Mouse (Mus musculus) myocyte (in vitro differentiated cells): Measurements from ENCODE around the gene Snx1. TPM values are rescaled to one million over a fixed set of nuclear protein-coding genes. Genes with fewer than 3 reads are reported as not detected.

Experiments
- H3K27me3 ChIP-seq: one replicate; pipeline ENCODE4 v1.6.1; 2011; ENCODE audit not compliant: control insufficient read depth, insufficient read depth, insufficient read length
- H3K36me3 ChIP-seq: one replicate; pipeline ENCODE4 v1.6.1; 2011; ENCODE audit not compliant: control insufficient read depth, insufficient read depth
- H3K4me2 ChIP-seq: one replicate; pipeline ENCODE4 v1.6.1; 2011; ENCODE audit warnings: low read depth, control low read depth
- H3K4me3 ChIP-seq: one replicate; pipeline ENCODE4 v1.5.1; 2011; ENCODE audit warnings: mild to moderate bottlenecking, control low read depth, moderate library complexity
- H3K79me2 ChIP-seq: one replicate; pipeline ENCODE4 v1.6.1; 2011; ENCODE audit not compliant: control insufficient read depth, insufficient read depth
- H3ac ChIP-seq: one replicate; pipeline ENCODE4 v1.6.1; 2011; ENCODE audit not compliant: control insufficient read depth, insufficient read length
- CEBPB ChIP-seq: IDR thresholded peaks from 2 replicates; pipeline ENCODE4 v1.6.1; 2011; ENCODE audit warnings: mild to moderate bottlenecking, moderate library complexity; ENCODE audit not compliant: poor library complexity, insufficient read depth, severe bottlenecking
- E2F4 ChIP-seq: IDR thresholded peaks from one replicate; pipeline ENCODE4 v1.6.1; 2011; ENCODE audit warnings: mild to moderate bottlenecking, control low read depth, moderate library complexity; ENCODE audit not compliant: insufficient read depth
- MAX ChIP-seq: IDR thresholded peaks from one replicate; pipeline ENCODE4 v1.6.1; 2011; ENCODE audit warnings: low read depth, mild to moderate bottlenecking, control low read depth
- MYOD1 ChIP-seq, 3 experiments: IDR thresholded peaks; one replicate each; pipeline ENCODE4 v1.6.1; 2011; ENCODE audit warnings: control low read depth in 2 of 3, low read depth in 2 of 3, mild to moderate bottlenecking in 2 of 3, moderate library complexity in 1 of 3; ENCODE audit not compliant: insufficient read length in 2 of 3, control insufficient read depth in 1 of 3
- MYOG ChIP-seq, 3 experiments: IDR thresholded peaks; one replicate each; pipeline ENCODE4 v1.6.1; 2011; ENCODE audit warnings: control low read depth in 2 of 3, low read depth in 2 of 3, mild to moderate bottlenecking in 2 of 3; ENCODE audit not compliant: insufficient read length in 2 of 3, control insufficient read depth in 1 of 3, insufficient read depth in 1 of 3
- POLR2A ChIP-seq: IDR thresholded peaks from one replicate; pipeline ENCODE4 v1.6.1; 2011; ENCODE audit warnings: low read depth, mild to moderate bottlenecking, control low read depth, moderate library complexity; ENCODE audit not compliant: insufficient read length
- POLR2AphosphoS2 ChIP-seq: IDR thresholded peaks from one replicate; pipeline ENCODE4 v1.6.1; 2011; ENCODE audit warnings: low read depth, control low read depth; ENCODE audit not compliant: insufficient read length
- REST ChIP-seq: IDR thresholded peaks from one replicate; pipeline ENCODE4 v1.6.1; 2011; ENCODE audit warnings: mild to moderate bottlenecking, control low read depth, moderate library complexity; ENCODE audit not compliant: insufficient read depth, insufficient read length
- SRF ChIP-seq: IDR thresholded peaks from one replicate; pipeline ENCODE4 v1.6.1; 2011; ENCODE audit warnings: low read depth; ENCODE audit not compliant: control insufficient read depth, insufficient read length
- TCF12 ChIP-seq: IDR thresholded peaks from one replicate; pipeline ENCODE4 v1.6.1; 2011; ENCODE audit warnings: mild to moderate bottlenecking, control low read depth; ENCODE audit not compliant: poor library complexity, insufficient read depth, severe bottlenecking
- TCF3 ChIP-seq: IDR thresholded peaks from one replicate; pipeline ENCODE4 v1.6.1; 2011; ENCODE audit warnings: low read depth, control low read depth; ENCODE audit not compliant: insufficient read length
- USF1 ChIP-seq: IDR thresholded peaks from one replicate; pipeline ENCODE4 v1.6.1; 2011; ENCODE audit warnings: low read depth, mild to moderate bottlenecking, control low read depth, moderate library complexity
- polyA plus RNA-seq: library from polyadenylated mRNA; unstranded; fragments of >200 nt; fragmentation: generic; extraction: Trizol; gene quantifications from one replicate; pipeline ENCODE4 v1.2.1, GENCODE M21; 2012; ENCODE audit warnings: missing spikeins

Gene Snx1
- polyA plus RNA-seq, 1 experiment = 82.9 TPM

- H3K79me2 ChIP-seq = peaks cover 68% of the 10 kb centered on the region
- TF ChIP-seq MAX (no peak), E2F4 (no peak), MYOG (IDR thresholded peaks at IDR 0.05; ENCODE audit: control insufficient read depth in 1 of 3, insufficient read depth in 1 of 3, insufficient read length in 2 of 3, low read depth in 2 of 3) (peak in 1 of 3 experiments; percentile 17), SRF (no peak), TCF3 (no peak), USF1 (no peak), CEBPB (no peak), TCF12 (no peak), MYOD1 (IDR thresholded peaks at IDR 0.05; ENCODE audit: control insufficient read depth in 1 of 3, insufficient read length in 2 of 3, low read depth in 2 of 3) (peak; percentile 78 to 86 (median 81)), REST (no peak), POLR2A (no peak), POLR2AphosphoS2 (no peak)
- H3ac ChIP-seq = no peak overlapping the region
- H3K4me3 ChIP-seq = no peak overlapping the region
- H3K36me3 ChIP-seq = no peaks in the 10 kb centered on the region
- peak overlapping the region; percentile 79 for H3K4me2 ChIP-seq
- H3K27me3 ChIP-seq = no peaks in the 10 kb centered on the region
Observed at GRCm38 (mm10) chr9:66121421-66121820, 5.0 kb downstream of the Snx1 start.

GRCm38 (mm10) chr9:66120945-66121344 lies 5.4 kb downstream of the Snx1 start:
- TF ChIP-seq E2F4 = no peak
- TF ChIP-seq POLR2A = no peak
- TF ChIP-seq TCF12 = no peak
- no peak for TF ChIP-seq CEBPB
- no peak for TF ChIP-seq MAX
- no peak for TF ChIP-seq MYOG (IDR thresholded peaks at IDR 0.05; ENCODE audit: control insufficient read depth in 1 of 3, insufficient read depth in 1 of 3, insufficient read length in 2 of 3, low read depth in 2 of 3)
- no peak for TF ChIP-seq POLR2AphosphoS2
- TF ChIP-seq REST = no peak
- no peak for TF ChIP-seq TCF3
- TF ChIP-seq USF1 = no peak
- Histone ChIP-seq H3K79me2 (peaks cover 72% of the 10 kb centered on the region), H3K27me3 (no peaks in the 10 kb centered on the region), H3K36me3 (no peaks in the 10 kb centered on the region), H3ac (no peak overlapping the region), H3K4me2 (peak overlapping the region; percentile 79), H3K4me3 (no peak overlapping the region)

- peak overlapping the region; percentile 79 for H3K4me2 ChIP-seq
- H3K4me3 ChIP-seq = no peak overlapping the region
- peaks cover 2% of the 10 kb centered on the region for H3K36me3 ChIP-seq
- no peaks in the 10 kb centered on the region for H3K27me3 ChIP-seq
- peaks cover 79% of the 10 kb centered on the region for H3K79me2 ChIP-seq
- TF ChIP-seq SRF = no peak
- H3ac ChIP-seq = no peak overlapping the region
Observed at GRCm38 (mm10) chr9:66120106-66120505, 6.3 kb downstream of the Snx1 start.

- H3ac ChIP-seq = no peak overlapping the region
- no peak overlapping the region for H3K4me3 ChIP-seq
- H3K4me2 ChIP-seq = no peak overlapping the region
- H3K79me2 ChIP-seq = peaks cover 86% of the 10 kb centered on the region
- no peaks in the 10 kb centered on the region for H3K27me3 ChIP-seq
- TF ChIP-seq SRF = no peak
- no peak for TF ChIP-seq MYOG (IDR thresholded peaks at IDR 0.05; ENCODE audit: control insufficient read depth in 1 of 3, insufficient read depth in 1 of 3, insufficient read length in 2 of 3, low read depth in 2 of 3)
- no peak for TF ChIP-seq MYOD1 (IDR thresholded peaks at IDR 0.05; ENCODE audit: control insufficient read depth in 1 of 3, insufficient read length in 2 of 3, low read depth in 2 of 3)
- no peak for TF ChIP-seq TCF12
- no peak for TF ChIP-seq REST
- TF ChIP-seq POLR2AphosphoS2 = no peak
- no peak for TF ChIP-seq CEBPB
- TF ChIP-seq E2F4 = no peak
- TF ChIP-seq TCF3 = no peak
- no peak for TF ChIP-seq USF1
- TF ChIP-seq MAX = no peak
- TF ChIP-seq POLR2A = no peak
- peaks cover 8% of the 10 kb centered on the region for H3K36me3 ChIP-seq
Observed at GRCm38 (mm10) chr9:66119498-66119897, 6.9 kb downstream of the Snx1 start.

GRCm38 (mm10) chr9:66116890-66117289 lies 9.5 kb downstream of the Snx1 start:
- peak in 2 of 3 experiments; percentile 45 to 67 for TF ChIP-seq MYOG (IDR thresholded peaks at IDR 0.05; ENCODE audit: control insufficient read depth in 1 of 3, insufficient read depth in 1 of 3, insufficient read length in 2 of 3, low read depth in 2 of 3)
- no peak for TF ChIP-seq POLR2AphosphoS2
- TF ChIP-seq TCF3 = no peak
- peak; percentile 44 for TF ChIP-seq TCF12
- peak; percentile 9 to 66 (median 47) for TF ChIP-seq MYOD1 (IDR thresholded peaks at IDR 0.05; ENCODE audit: control insufficient read depth in 1 of 3, insufficient read length in 2 of 3, low read depth in 2 of 3)
- TF ChIP-seq SRF = no peak
- peak; percentile 83 for TF ChIP-seq CEBPB
- no peak for TF ChIP-seq USF1
- Histone ChIP-seq H3K79me2 (peaks cover 80% of the 10 kb centered on the region), H3K4me2 (peak overlapping the region; percentile 49), H3ac (no peak overlapping the region), H3K4me3 (no peak overlapping the region), H3K36me3 (peaks cover 16% of the 10 kb centered on the region), H3K27me3 (no peaks in the 10 kb centered on the region)

DNA sequence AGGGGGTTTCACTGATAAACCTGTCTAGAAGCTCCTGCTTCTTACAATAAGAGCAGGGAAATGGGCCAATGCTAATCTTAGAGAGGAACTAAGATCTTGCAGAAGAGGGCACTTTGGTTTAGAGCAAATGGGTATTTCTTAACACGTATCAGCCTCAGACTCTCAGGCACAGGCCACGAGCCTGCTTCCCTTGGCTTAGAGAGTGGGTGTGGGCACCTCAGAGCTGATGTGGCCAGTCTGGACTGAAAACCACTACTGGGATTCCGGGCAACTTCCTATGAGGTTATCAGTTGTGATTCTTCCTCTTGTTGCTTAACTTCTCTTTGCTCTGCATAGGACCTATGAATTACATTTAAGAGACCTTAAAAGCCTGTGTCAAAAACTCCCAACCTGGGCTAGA lies 12.0 kb downstream of the Snx1 start:
- H3ac ChIP-seq = no peak overlapping the region
- H3K27me3 ChIP-seq = no peaks in the 10 kb centered on the region
- no peak for TF ChIP-seq TCF12
- no peak for TF ChIP-seq USF1
- TF ChIP-seq E2F4 = no peak
- TF ChIP-seq CEBPB = no peak
- no peak for TF ChIP-seq POLR2A
- no peak for TF ChIP-seq MYOD1 (IDR thresholded peaks at IDR 0.05; ENCODE audit: control insufficient read depth in 1 of 3, insufficient read length in 2 of 3, low read depth in 2 of 3)
- no peak for TF ChIP-seq POLR2AphosphoS2
- TF ChIP-seq SRF = no peak
- no peak for TF ChIP-seq TCF3
- TF ChIP-seq MAX = no peak
- no peak for TF ChIP-seq MYOG (IDR thresholded peaks at IDR 0.05; ENCODE audit: control insufficient read depth in 1 of 3, insufficient read depth in 1 of 3, insufficient read length in 2 of 3, low read depth in 2 of 3)
- peaks cover 64% of the 10 kb centered on the region for H3K79me2 ChIP-seq
- H3K4me2 ChIP-seq = no peak overlapping the region
- H3K4me3 ChIP-seq = no peak overlapping the region
- H3K36me3 ChIP-seq = peaks cover 21% of the 10 kb centered on the region
